Mouse (Mus musculus) hindbrain, embryonic 12.5 days (tissue): Measurements from ENCODE around the gene Myo1h. TPM values are rescaled to one million over a fixed set of nuclear protein-coding genes. Genes with fewer than 3 reads are reported as not detected.

ENCODE experiments used
- ATAC-seq: fragments of 200-750 bp; cut with Nextera tagmentation; 2 replicates; pipeline ENCODE4 v1.8.0; 2017; ENCODE audit warnings: moderate TSS enrichment; ENCODE audit not compliant: low FRiP score
- H3K27ac ChIP-seq: fragments of 300-500 bp; sonication (generic); 2 replicates; pipeline ENCODE4 v1.5.1; 2016; ENCODE audit warnings: mild to moderate bottlenecking
- H3K27me3 ChIP-seq: fragments of 300-500 bp; sonication (generic); 2 replicates; pipeline ENCODE4 v1.6.1; 2016; ENCODE audit warnings: mild to moderate bottlenecking
- H3K36me3 ChIP-seq: fragments of 300-500 bp; sonication (generic); 2 replicates; pipeline ENCODE4 v1.6.1; 2016; ENCODE audit warnings: mild to moderate bottlenecking
- H3K4me1 ChIP-seq: fragments of 300-500 bp; sonication (generic); 2 replicates; pipeline ENCODE4 v1.6.1; 2016
- H3K4me2 ChIP-seq: fragments of 300-500 bp; sonication (generic); replicated peaks from 2 replicates; pipeline ENCODE4 v1.6.1; 2016; ENCODE audit warnings: mild to moderate bottlenecking
- H3K4me3 ChIP-seq: fragments of 300-500 bp; sonication (generic); 2 replicates; pipeline ENCODE4 v1.5.1; 2016; ENCODE audit warnings: mild to moderate bottlenecking
- H3K9ac ChIP-seq: fragments of 300-500 bp; sonication (generic); 2 replicates; pipeline ENCODE4 v1.6.1; 2016; ENCODE audit warnings: mild to moderate bottlenecking, moderate library complexity
- H3K9me3 ChIP-seq: fragments of 300-500 bp; sonication (generic); replicated peaks from 2 replicates; pipeline ENCODE4 v1.6.1; 2016; ENCODE audit warnings: mild to moderate bottlenecking
- WGBS: fragments of 180-500 bp; shearing (Covaris S2); methylation state at CpG from one replicate; pipeline ENCODE4 v1.1.7; 2016; 5-methylcytosine and 5-hydroxymethylcytosine counted together
- polyA plus RNA-seq: library from polyadenylated mRNA; unstranded; fragments of >200 nt; fragmentation: Nextera tagmentation; extraction: Ambion mirVana; gene quantifications from 2 replicates; pipeline ENCODE4 v1.2.1, GENCODE M21; 2016

The Myo1h gene
- polyA plus RNA-seq, 1 experiment from 2014 or later: 0.79 TPM

- Histone ChIP-seq H3K9ac (no peak overlapping the region), H3K4me2 (no peak overlapping the region), H3K4me3 (no peak overlapping the region), H3K36me3 (peaks cover 45% of the 10 kb centered on the region), H3K4me1 (peaks cover 28% of the 10 kb centered on the region), H3K27ac (no peak overlapping the region), H3K9me3 (no peaks in the 10 kb centered on the region), H3K27me3 (no peaks in the 10 kb centered on the region)
- ATAC-seq: no peak
- 81% methylated on average over 9 of the region's 9 CpGs for WGBS
These were observed 94.4 kb downstream of the Myo1h start for GRCm38 (mm10) chr5:114383184-114383904.

GRCm38 (mm10) chr5:114384448-114384847 lies 95.5 kb downstream of the Myo1h start:
- Histone ChIP-seq H3K9ac (no peak overlapping the region), H3K27me3 (no peaks in the 10 kb centered on the region), H3K36me3 (peaks cover 56% of the 10 kb centered on the region), H3K4me1 (peaks cover 17% of the 10 kb centered on the region), H3K4me2 (no peak overlapping the region), H3K27ac (no peak overlapping the region), H3K9me3 (no peaks in the 10 kb centered on the region), H3K4me3 (no peak overlapping the region)
- ATAC-seq: no peak
- WGBS: 92% methylated on average over 8 of the region's 8 CpGs

- Histone ChIP-seq H3K36me3 (peaks cover 96% of the 10 kb centered on the region), H3K27me3 (no peaks in the 10 kb centered on the region), H3K9ac (no peak overlapping the region), H3K4me3 (no peak overlapping the region), H3K4me1 (no peaks in the 10 kb centered on the region), H3K9me3 (no peaks in the 10 kb centered on the region), H3K4me2 (no peak overlapping the region), H3K27ac (no peak overlapping the region)
- no peak for ATAC-seq
- WGBS: 88% methylated on average over 9 of the region's 9 CpGs
These were observed 104.2 kb downstream of the Myo1h start for GRCm38 (mm10) chr5:114393169-114393568.

- Histone ChIP-seq H3K27ac (no peak overlapping the region), H3K9me3 (no peaks in the 10 kb centered on the region), H3K9ac (no peak overlapping the region), H3K27me3 (no peaks in the 10 kb centered on the region), H3K4me1 (no peaks in the 10 kb centered on the region), H3K36me3 (peaks cover 100% of the 10 kb centered on the region), H3K4me2 (no peak overlapping the region), H3K4me3 (no peak overlapping the region)
- no peak for ATAC-seq
- 93% methylated on average over 14 of the region's 14 CpGs for WGBS
These were observed 117.6 kb downstream of the Myo1h start for GRCm38 (mm10) chr5:114406592-114406991.

- Histone ChIP-seq H3K9ac (no peak overlapping the region), H3K27ac (no peak overlapping the region), H3K4me3 (no peak overlapping the region), H3K36me3 (peaks cover 100% of the 10 kb centered on the region), H3K4me2 (no peak overlapping the region), H3K4me1 (no peaks in the 10 kb centered on the region), H3K9me3 (no peaks in the 10 kb centered on the region), H3K27me3 (no peaks in the 10 kb centered on the region)
- WGBS: 86% methylated on average over 10 of the region's 10 CpGs
- no peak for ATAC-seq
These were observed 118.3 kb downstream of the Myo1h start for GRCm38 (mm10) chr5:114407269-114407668.

- Histone ChIP-seq H3K9ac (no peak overlapping the region), H3K4me1 (no peaks in the 10 kb centered on the region), H3K4me2 (no peak overlapping the region), H3K4me3 (no peak overlapping the region), H3K36me3 (peaks cover 100% of the 10 kb centered on the region), H3K27me3 (no peaks in the 10 kb centered on the region), H3K9me3 (no peaks in the 10 kb centered on the region), H3K27ac (no peak overlapping the region)
- WGBS: 93% methylated on average over 9 of the region's 9 CpGs
- no peak for ATAC-seq
These were observed 118.8 kb downstream of the Myo1h start for GRCm38 (mm10) chr5:114407810-114408209.

- H3K27ac ChIP-seq: no peak overlapping the region
- no peak overlapping the region for H3K9ac ChIP-seq
- H3K27me3 ChIP-seq: no peaks in the 10 kb centered on the region
- H3K36me3 ChIP-seq: peaks cover 100% of the 10 kb centered on the region
- no peak for ATAC-seq
- no peaks in the 10 kb centered on the region for H3K4me1 ChIP-seq
- H3K4me3 ChIP-seq: no peak overlapping the region
- WGBS: 91% methylated on average over 11 of the region's 11 CpGs
- H3K4me2 ChIP-seq: no peak overlapping the region
- no peaks in the 10 kb centered on the region for H3K9me3 ChIP-seq
These were observed 119.9 kb downstream of the Myo1h start for GRCm38 (mm10) chr5:114408846-114409245.

GRCm38 (mm10) chr5:114410429-114410828 lies 121.5 kb downstream of the Myo1h start:
- H3K4me3 ChIP-seq: no peak overlapping the region
- H3K4me2 ChIP-seq: no peak overlapping the region
- WGBS: 89% methylated on average over 13 of the region's 13 CpGs
- no peak overlapping the region for H3K9ac ChIP-seq
- H3K36me3 ChIP-seq: peaks cover 100% of the 10 kb centered on the region
- H3K9me3 ChIP-seq: no peaks in the 10 kb centered on the region
- no peaks in the 10 kb centered on the region for H3K27me3 ChIP-seq
- no peak for ATAC-seq
- no peak overlapping the region for H3K27ac ChIP-seq
- no peaks in the 10 kb centered on the region for H3K4me1 ChIP-seq

GRCm38 (mm10) chr5:114412361-114412998 lies 123.5 kb downstream of the Myo1h start:
- ATAC-seq: no peak
- Histone ChIP-seq H3K4me3 (no peak overlapping the region), H3K4me2 (no peak overlapping the region), H3K36me3 (peaks cover 100% of the 10 kb centered on the region), H3K9me3 (no peaks in the 10 kb centered on the region), H3K27me3 (no peaks in the 10 kb centered on the region), H3K27ac (no peak overlapping the region), H3K4me1 (no peaks in the 10 kb centered on the region), H3K9ac (no peak overlapping the region)
- WGBS: 80% methylated on average over 23 of the region's 23 CpGs

- WGBS: 81% methylated on average over 16 of the region's 16 CpGs
- Histone ChIP-seq H3K4me3 (no peak overlapping the region), H3K36me3 (peaks cover 99% of the 10 kb centered on the region), H3K9me3 (no peaks in the 10 kb centered on the region), H3K27ac (no peak overlapping the region), H3K4me2 (no peak overlapping the region), H3K4me1 (no peaks in the 10 kb centered on the region), H3K27me3 (no peaks in the 10 kb centered on the region), H3K9ac (no peak overlapping the region)
- no peak for ATAC-seq
These were observed 124.2 kb downstream of the Myo1h start for GRCm38 (mm10) chr5:114413067-114413735.
